Mouse (Mus musculus) liver, embryonic 13.5 days (tissue): ENCODE data around the gene Olfr685. TPM values are rescaled to one million over a fixed set of nuclear protein-coding genes. Genes with fewer than 3 reads are reported as not detected.

Experiments
- polyA plus RNA-seq: library from polyadenylated mRNA; unstranded; fragments of >200 nt; fragmentation: Nextera tagmentation; extraction: Ambion mirVana; gene quantifications from 2 replicates; pipeline ENCODE4 v1.2.1, GENCODE M21; 2015

Gene Olfr685
- polyA plus RNA-seq, 1 experiment from 2014 or later: not detected

Other genes with a start within 250 kb of the Olfr685 start
- gene Olfr670, start 223.4 kb downstream of the Olfr685 start, polyA plus RNA-seq: not detected in 2 replicates
- not detected in 2 replicates for gene Olfr671, start 206.9 kb downstream of the Olfr685 start, polyA plus RNA-seq
- gene Olfr672, start 184.0 kb downstream of the Olfr685 start, polyA plus RNA-seq: not detected in 2 replicates
- gene Olfr675, start 157.6 kb downstream of the Olfr685 start, polyA plus RNA-seq: not detected in 2 replicates
- gene Olfr676, start 153.3 kb downstream of the Olfr685 start, polyA plus RNA-seq: not detected in 2 replicates
- not detected in 2 replicates for gene Olfr677, start 134.6 kb downstream of the Olfr685 start, polyA plus RNA-seq
- not detected in 2 replicates for gene Olfr678, start 121.5 kb downstream of the Olfr685 start, polyA plus RNA-seq
- gene Olfr679, start 104.8 kb downstream of the Olfr685 start, polyA plus RNA-seq: not detected in 2 replicates
- not detected in 2 replicates for gene Olfr680-ps1, start 93.2 kb downstream of the Olfr685 start, polyA plus RNA-seq
- not detected in 2 replicates for gene Olfr681, start 69.2 kb downstream of the Olfr685 start, polyA plus RNA-seq
- gene Olfr683, start 39.0 kb downstream of the Olfr685 start, polyA plus RNA-seq: not detected in 2 replicates
- gene Olfr684, start 22.4 kb downstream of the Olfr685 start, polyA plus RNA-seq: not detected in 2 replicates
- gene Olfr686, start 21.5 kb upstream of the Olfr685 start, polyA plus RNA-seq: not detected in 2 replicates
- not detected in 2 replicates for gene Olfr688, start 102.1 kb upstream of the Olfr685 start, polyA plus RNA-seq
- gene Olfr689, start 125.2 kb upstream of the Olfr685 start, polyA plus RNA-seq: not detected in 2 replicates
- not detected in 2 replicates for gene Olfr690, start 148.1 kb upstream of the Olfr685 start, polyA plus RNA-seq
- not detected in 2 replicates for gene Olfr691, start 156.3 kb upstream of the Olfr685 start, polyA plus RNA-seq
- gene Olfr692, start 182.2 kb upstream of the Olfr685 start, polyA plus RNA-seq: not detected in 2 replicates
- not detected in 2 replicates for gene Gm5901, start 189.0 kb upstream of the Olfr685 start, polyA plus RNA-seq
- 11.6 and 12.7 TPM in 2 replicates for gene Fam160a2, start 214.0 kb upstream of the Olfr685 start, polyA plus RNA-seq
- gene Cnga4, start 218.6 kb upstream of the Olfr685 start, polyA plus RNA-seq: not detected in 2 replicates
- not detected in 2 replicates for gene Cckbr, start 239.7 kb upstream of the Olfr685 start, polyA plus RNA-seq